Mouse (Mus musculus) olfactory bulb, adult 2 months (tissue): ENCODE measurements around the gene Epyc. TPM values are rescaled to one million over a fixed set of nuclear protein-coding genes. Genes with fewer than 3 reads are reported as not detected.

Experiments used
- H3K27ac ChIP-seq: fragments of 200-500 bp; 2 replicates; pipeline ENCODE4 v1.5.1; 2012; ENCODE audit warnings: low read depth, low read length; ENCODE audit not compliant: insufficient read depth
- H3K4me1 ChIP-seq: fragments of 200-500 bp; 2 replicates; pipeline ENCODE4 v1.6.1; 2012; ENCODE audit warnings: low read length; ENCODE audit not compliant: control insufficient read depth, insufficient read depth
- H3K4me3 ChIP-seq: fragments of 200-500 bp; 2 replicates; pipeline ENCODE4 v1.5.1; 2012; ENCODE audit warnings: mild to moderate bottlenecking, low read depth, low read length, moderate library complexity; ENCODE audit not compliant: insufficient read depth
- CTCF ChIP-seq: fragments of 200-500 bp; IDR thresholded peaks from 2 replicates; pipeline ENCODE4 v1.5.1; 2012; ENCODE audit warnings: low read depth, mild to moderate bottlenecking, low read length, moderate library complexity; ENCODE audit not compliant: insufficient read depth
- POLR2A ChIP-seq: fragments of 200-500 bp; IDR thresholded peaks from 2 replicates; pipeline ENCODE4 v1.6.1; 2012; ENCODE audit warnings: mild to moderate bottlenecking, low read depth, low read length, moderate library complexity; ENCODE audit not compliant: insufficient read depth
- WGBS: fragments of 180-500 bp; shearing (Covaris S2); methylation state at CpG from one replicate; pipeline ENCODE4 v1.1.7; 2018; 5-methylcytosine and 5-hydroxymethylcytosine counted together
- polyA plus RNA-seq: library from polyadenylated mRNA; stranded (reverse); fragments of >200 nt; gene quantifications from 2 replicates; pipeline ENCODE4 v1.2.4, GENCODE M21; 2012; ENCODE audit warnings: low replicate concordance; ENCODE audit not compliant: missing spikeins, insufficient read depth, insufficient read length

The Epyc gene
- polyA plus RNA-seq, 1 experiment: not detected

- no peaks in the 10 kb centered on the region for H3K4me1 ChIP-seq
- no peak overlapping the region for H3K27ac ChIP-seq
- H3K4me3 ChIP-seq: no peak overlapping the region
- WGBS: 93% methylated on average over 2 of the region's 2 CpGs
- no peak for TF ChIP-seq POLR2A
- TF ChIP-seq CTCF: no peak
These were observed 1.9 kb upstream of the Epyc start for GRCm38 (mm10) chr10:97641926-97642325.

GRCm38 (mm10) chr10:97650334-97650733 lies 6.5 kb downstream of the Epyc start:
- TF ChIP-seq POLR2A (no peak), CTCF (no peak)
- H3K4me3 ChIP-seq: no peak overlapping the region
- H3K27ac ChIP-seq: no peak overlapping the region
- H3K4me1 ChIP-seq: no peaks in the 10 kb centered on the region
- 81% methylated on average over 2 of the region's 2 CpGs for WGBS

- H3K27ac ChIP-seq: no peak overlapping the region
- 95% methylated on average over 1 of the region's 1 CpGs for WGBS
- TF ChIP-seq CTCF: no peak
- no peak for TF ChIP-seq POLR2A
- no peak overlapping the region for H3K4me3 ChIP-seq
- no peaks in the 10 kb centered on the region for H3K4me1 ChIP-seq
These were observed 15.6 kb downstream of the Epyc start for GRCm38 (mm10) chr10:97659489-97659888.

- 64% methylated on average over 4 of the region's 4 CpGs for WGBS
- Histone ChIP-seq H3K27ac (no peak overlapping the region), H3K4me3 (no peak overlapping the region), H3K4me1 (no peaks in the 10 kb centered on the region)
- TF ChIP-seq POLR2A: no peak
- TF ChIP-seq CTCF: no peak
These were observed 24.8 kb downstream of the Epyc start for GRCm38 (mm10) chr10:97668656-97669055.

- Histone ChIP-seq H3K4me1 (no peaks in the 10 kb centered on the region), H3K27ac (no peak overlapping the region), H3K4me3 (no peak overlapping the region)
- 61% methylated on average over 4 of the region's 4 CpGs for WGBS
- TF ChIP-seq POLR2A (no peak), CTCF (no peak)
These were observed 26.3 kb downstream of the Epyc start for GRCm38 (mm10) chr10:97670202-97670601.

- Histone ChIP-seq H3K4me1 (no peaks in the 10 kb centered on the region), H3K4me3 (no peak overlapping the region), H3K27ac (no peak overlapping the region)
- TF ChIP-seq POLR2A: no peak
- no peak for TF ChIP-seq CTCF
- 76% methylated on average over 2 of the region's 2 CpGs for WGBS
These were observed 29.4 kb downstream of the Epyc start for GRCm38 (mm10) chr10:97673239-97673638.

- TF ChIP-seq CTCF (no peak), POLR2A (no peak)
- no peaks in the 10 kb centered on the region for H3K4me1 ChIP-seq
- H3K4me3 ChIP-seq: no peak overlapping the region
- no peak overlapping the region for H3K27ac ChIP-seq
These were observed 39.1 kb downstream of the Epyc start for GRCm38 (mm10) chr10:97682981-97683380.

- H3K4me3 ChIP-seq: no peak overlapping the region
- WGBS: 76% methylated on average over 1 of the region's 1 CpGs
- no peaks in the 10 kb centered on the region for H3K4me1 ChIP-seq
- no peak overlapping the region for H3K27ac ChIP-seq
- TF ChIP-seq CTCF (no peak), POLR2A (no peak)
These were observed 43.3 kb downstream of the Epyc start for GRCm38 (mm10) chr10:97687198-97687597.

- WGBS: 56% methylated on average over 3 of the region's 3 CpGs
- TF ChIP-seq CTCF: no peak
- TF ChIP-seq POLR2A: no peak
- Histone ChIP-seq H3K27ac (no peak overlapping the region), H3K4me3 (no peak overlapping the region), H3K4me1 (no peaks in the 10 kb centered on the region)
These were observed 45.6 kb downstream of the Epyc start for GRCm38 (mm10) chr10:97689425-97689824.

- Histone ChIP-seq H3K4me3 (no peak within 1 kb of the TSS), H3K4me1 (no peaks in the 10 kb centered on the region), H3K27ac (no peak within 1 kb of the TSS)
- WGBS: 83% methylated on average over 20 of the region's 20 CpGs
- TF ChIP-seq POLR2A (no peak), CTCF (no peak)
These were observed 49.0 kb downstream of the Epyc start, which contains the start of gene Ccer1 for GRCm38 (mm10) chr10:97692913-97693312. Gene Ccer1 (plus strand): TSS chr10:97693059.
